Mouse (Mus musculus) embryonic fibroblast, embryonic 13.5 days (primary cell): ENCODE measurements around the gene L1cam.

Experiments
- CTCF ChIP-seq: IDR thresholded peaks from 2 replicates; pipeline ENCODE4 v1.5.1; 2011; ENCODE audit warnings: mild to moderate bottlenecking, control low read depth, low read length, moderate library complexity, borderline replicate concordance; ENCODE audit not compliant: insufficient read depth
- POLR2A ChIP-seq: IDR thresholded peaks from 2 replicates; pipeline ENCODE4 v1.6.1; 2011; ENCODE audit warnings: low read depth, mild to moderate bottlenecking, control low read depth, low read length, moderate library complexity

- TF ChIP-seq CTCF (no peak), POLR2A (no peak)
These were observed 20.0 kb downstream of the L1cam start for GRCm38 (mm10) chrX:73875881-73876280.
